Mouse (Mus musculus) liver, embryonic 13.5 days (tissue): ENCODE data around the gene Gbp5. TPM values are rescaled to one million over a fixed set of nuclear protein-coding genes. Genes with fewer than 3 reads are reported as not detected.
"Not testable (repeated sequence)": the region's sequence is repeated elsewhere in the genome, so short reads cannot be mapped to it uniquely, and the experiment has no call there.

Source experiments
- ATAC-seq: fragments of 200-750 bp; cut with Nextera tagmentation; 2 replicates; pipeline ENCODE4 v1.8.0; 2017; ENCODE audit warnings: low read depth, mild to moderate bottlenecking, moderate number of reproducible peaks, moderate library complexity
- DNase-seq: peaks from one replicate; pipeline ENCODE4 v3.0.0; 2022
- H3K27ac ChIP-seq: fragments of 300-500 bp; sonication (generic); 2 replicates; pipeline ENCODE4 v1.5.1; 2015; ENCODE audit warnings: moderate library complexity, mild to moderate bottlenecking, inconsistent platforms
- H3K27me3 ChIP-seq: fragments of 300-500 bp; sonication (generic); 2 replicates; pipeline ENCODE4 v1.6.1; 2015; ENCODE audit warnings: mild to moderate bottlenecking, inconsistent platforms
- H3K36me3 ChIP-seq: fragments of 300-500 bp; sonication (generic); 2 replicates; pipeline ENCODE4 v1.6.1; 2015; ENCODE audit warnings: mild to moderate bottlenecking, inconsistent platforms
- H3K4me1 ChIP-seq: fragments of 300-500 bp; sonication (generic); replicated peaks from 2 replicates; pipeline ENCODE4 v1.6.1; 2015; ENCODE audit warnings: inconsistent platforms
- H3K4me2 ChIP-seq: fragments of 300-500 bp; sonication (generic); 2 replicates; pipeline ENCODE4 v1.6.1; 2015; ENCODE audit warnings: inconsistent platforms, mild to moderate bottlenecking, moderate library complexity
- H3K4me3 ChIP-seq: fragments of 300-500 bp; sonication (generic); replicated peaks from 2 replicates; pipeline ENCODE4 v1.5.1; 2015; ENCODE audit warnings: mild to moderate bottlenecking, inconsistent platforms
- H3K9ac ChIP-seq: fragments of 300-500 bp; sonication (generic); 2 replicates; pipeline ENCODE4 v1.6.1; 2015; ENCODE audit warnings: mild to moderate bottlenecking, inconsistent platforms
- H3K9me3 ChIP-seq: fragments of 300-500 bp; sonication (generic); replicated peaks from 2 replicates; pipeline ENCODE4 v1.6.1; 2016; ENCODE audit warnings: inconsistent platforms
- whole genome bisulfite sequencing: fragments of 180-500 bp; shearing (Covaris S2); methylation state at CpG from one replicate; pipeline ENCODE4 v1.1.7; 2015; ENCODE audit not compliant: insufficient replicate concordance; 5-methylcytosine and 5-hydroxymethylcytosine counted together
- polyA plus RNA-seq: library from polyadenylated mRNA; unstranded; fragments of >200 nt; fragmentation: Nextera tagmentation; extraction: Ambion mirVana; gene quantifications from 2 replicates; pipeline ENCODE4 v1.2.1, GENCODE M21; 2015

Gene Gbp5
- polyA plus RNA-seq, 1 experiment from 2014 or later: 0.03 TPM

- H3K4me1 ChIP-seq: no peaks in the 10 kb centered on the region
- H3K9ac ChIP-seq: no peak overlapping the region
- H3K4me2 ChIP-seq: no peak overlapping the region
- DNase-seq: no peak
- no peaks in the 10 kb centered on the region for H3K27me3 ChIP-seq
- no peak overlapping the region for H3K4me3 ChIP-seq
- H3K9me3 ChIP-seq: no peaks in the 10 kb centered on the region
- 65% methylated on average over 3 of the region's 3 CpGs for WGBS
- no peak for ATAC-seq
- no peak overlapping the region for H3K27ac ChIP-seq
- no peaks in the 10 kb centered on the region for H3K36me3 ChIP-seq
Measured at GRCm38 (mm10) chr3:142546690-142547089, 52.9 kb downstream of the Gbp5 start.

- DNase-seq: no peak
- Histone ChIP-seq H3K27ac (no peak overlapping the region), H3K4me3 (no peak overlapping the region), H3K4me1 (no peaks in the 10 kb centered on the region), H3K36me3 (no peaks in the 10 kb centered on the region), H3K4me2 (no peak overlapping the region), H3K9ac (no peak overlapping the region), H3K27me3 (no peaks in the 10 kb centered on the region), H3K9me3 (no peaks in the 10 kb centered on the region)
- no peak for ATAC-seq
- 65% methylated on average over 3 of the region's 3 CpGs for WGBS
Measured at GRCm38 (mm10) chr3:142550052-142550676, 56.4 kb downstream of the Gbp5 start.

GRCm38 (mm10) chr3:142554601-142555000 is 60.8 kb downstream of the Gbp5 start:
- 41% methylated on average over 1 of the region's 1 CpGs for WGBS
- Histone ChIP-seq H3K36me3 (no peaks in the 10 kb centered on the region), H3K4me1 (no peaks in the 10 kb centered on the region), H3K27me3 (no peaks in the 10 kb centered on the region), H3K4me3 (no peak overlapping the region), H3K27ac (no peak overlapping the region), H3K9ac (no peak overlapping the region), H3K9me3 (no peaks in the 10 kb centered on the region), H3K4me2 (no peak overlapping the region)
- no peak for DNase-seq
- ATAC-seq: no peak

GRCm38 (mm10) chr3:142555623-142556022 is 61.8 kb downstream of the Gbp5 start:
- Histone ChIP-seq H3K4me2 (no peak overlapping the region), H3K4me3 (no peak overlapping the region), H3K27ac (no peak overlapping the region), H3K9ac (no peak overlapping the region), H3K9me3 (no peaks in the 10 kb centered on the region), H3K36me3 (no peaks in the 10 kb centered on the region), H3K27me3 (no peaks in the 10 kb centered on the region), H3K4me1 (0 out of 2 replicates have a peak, but pooled peaks cover 3% of the 10 kb centered on the region)
- DNase-seq (no peak), ATAC-seq (no peak)
- WGBS: 78% methylated on average over 11 of the region's 11 CpGs

GRCm38 (mm10) chr3:142559632-142560228 is 66.0 kb downstream of the Gbp5 start, which contains the start of gene Gbp3:
Gbp3 (plus strand) TSS chr3:142560026.
- Histone ChIP-seq H3K36me3 (no peaks in the 10 kb centered on the region), H3K4me1 (0 out of 2 replicates have a peak, but pooled peaks cover 3% of the 10 kb centered on the region), H3K9me3 (no peaks in the 10 kb centered on the region), H3K9ac (peak within 1 kb of the TSS; percentile 41; the same call in 1 of the 2 replicates), H3K27ac (no peak within 1 kb of the TSS), H3K4me3 (peak within 1 kb of the TSS; percentile 49), H3K4me2 (peak within 1 kb of the TSS; percentile 60), H3K27me3 (no peaks in the 10 kb centered on the region)
- DNase-seq (no peak), ATAC-seq (no peak)
- 15% methylated on average over 3 of the region's 3 CpGs for WGBS

GRCm38 (mm10) chr3:142560296-142560948 is 66.6 kb downstream of the Gbp5 start:
- Histone ChIP-seq H3K36me3 (no peaks in the 10 kb centered on the region), H3K27me3 (no peaks in the 10 kb centered on the region), H3K4me2 (peak overlapping the region; percentile 60), H3K27ac (no peak overlapping the region), H3K4me1 (0 out of 2 replicates have a peak, but pooled peaks cover 3% of the 10 kb centered on the region), H3K9me3 (no peaks in the 10 kb centered on the region), H3K4me3 (peak overlapping the region; percentile 49), H3K9ac (peak overlapping the region; percentile 41; the same call in 1 of the 2 replicates)
- peak; percentile 77 for ATAC-seq
- DNase-seq: peak; percentile 53
- 3% methylated on average over 12 of the region's 12 CpGs for WGBS

GRCm38 (mm10) chr3:142561045-142561646 is 67.4 kb downstream of the Gbp5 start:
- no peaks in the 10 kb centered on the region for H3K36me3 ChIP-seq
- 0 out of 2 replicates have a peak, but pooled peaks cover 3% of the 10 kb centered on the region for H3K4me1 ChIP-seq
- H3K4me3 ChIP-seq: no peak overlapping the region
- no peak for DNase-seq
- H3K4me2 ChIP-seq: peak overlapping the region; percentile 60; the same call in 1 of the 2 replicates
- no peaks in the 10 kb centered on the region for H3K27me3 ChIP-seq
- H3K9ac ChIP-seq: no peak overlapping the region
- no peaks in the 10 kb centered on the region for H3K9me3 ChIP-seq
- 66% methylated on average over 14 of the region's 14 CpGs for WGBS
- no peak overlapping the region for H3K27ac ChIP-seq
- no peak for ATAC-seq

- Histone ChIP-seq H3K36me3 (no peaks in the 10 kb centered on the region), H3K9ac (no peak overlapping the region), H3K4me3 (no peak overlapping the region), H3K27me3 (no peaks in the 10 kb centered on the region), H3K4me1 (0 out of 2 replicates have a peak, but pooled peaks cover 3% of the 10 kb centered on the region), H3K27ac (no peak overlapping the region), H3K9me3 (no peaks in the 10 kb centered on the region), H3K4me2 (no peak overlapping the region)
- 66% methylated on average over 7 of the region's 7 CpGs for WGBS
- DNase-seq (no peak), ATAC-seq (no peak)
Measured at GRCm38 (mm10) chr3:142561666-142562065, 67.9 kb downstream of the Gbp5 start.

GRCm38 (mm10) chr3:142567490-142567889 is 73.7 kb downstream of the Gbp5 start:
- not testable (repeated sequence) for H3K27me3 ChIP-seq, H3K9me3 ChIP-seq, H3K4me2 ChIP-seq, DNase-seq, H3K9ac ChIP-seq, H3K4me3 ChIP-seq, H3K36me3 ChIP-seq, H3K27ac ChIP-seq, H3K4me1 ChIP-seq, ATAC-seq
- 58% methylated on average over 5 of the region's 5 CpGs for WGBS

- Histone ChIP-seq H3K4me2 (no peak overlapping the region), H3K9ac (no peak overlapping the region), H3K4me1 (no peaks in the 10 kb centered on the region), H3K36me3 (no peaks in the 10 kb centered on the region), H3K27ac (no peak overlapping the region), H3K4me3 (no peak overlapping the region), H3K27me3 (no peaks in the 10 kb centered on the region), H3K9me3 (no peaks in the 10 kb centered on the region)
- 56% methylated on average over 4 of the region's 4 CpGs for WGBS
- DNase-seq (no peak), ATAC-seq (no peak)
Measured at GRCm38 (mm10) chr3:142570738-142571137, 77.0 kb downstream of the Gbp5 start.
